Mouse (Mus musculus) heart, adult 2 months (tissue): Measurements from ENCODE around the gene Dcbld2. TPM values are rescaled to one million over a fixed set of nuclear protein-coding genes. Genes with fewer than 3 reads are reported as not detected.
"Not testable (repeated sequence)": the region's sequence is repeated elsewhere in the genome, so short reads cannot be mapped to it uniquely, and the experiment has no call there.

Experiments
- DNase-seq, 2 experiments: peaks; one replicate each; pipeline ENCODE4 v3.0.0; 2021
- H3K27ac ChIP-seq: fragments of 200-600 bp; 2 replicates; pipeline ENCODE4 v1.8.1; 2022
- H3K27me3 ChIP-seq: fragments of 200-500 bp; 2 replicates; pipeline ENCODE4 v1.6.1; 2012; ENCODE audit warnings: mild to moderate bottlenecking, low read length, inconsistent platforms, mixed read lengths; ENCODE audit not compliant: control insufficient read depth, insufficient read depth
- H3K36me3 ChIP-seq: fragments of 200-500 bp; 2 replicates; pipeline ENCODE4 v1.6.1; 2012; ENCODE audit warnings: low read length, inconsistent platforms; ENCODE audit not compliant: control insufficient read depth, insufficient read depth
- H3K4me1 ChIP-seq: fragments of 200-500 bp; 2 replicates; pipeline ENCODE4 v1.6.1; 2011; ENCODE audit warnings: low read length; ENCODE audit not compliant: control insufficient read depth, insufficient read depth
- H3K4me3 ChIP-seq: fragments of 200-600 bp; 2 replicates; pipeline ENCODE4 v1.8.1; 2022
- H3K79me2 ChIP-seq: fragments of 200-500 bp; replicated peaks from 2 replicates; pipeline ENCODE4 v1.6.1; 2012; ENCODE audit warnings: mild to moderate bottlenecking, inconsistent platforms, low read length, moderate library complexity, mixed read lengths; ENCODE audit not compliant: control insufficient read depth, insufficient read depth
- H3K9ac ChIP-seq: fragments of 200-500 bp; 2 replicates; pipeline ENCODE4 v1.6.1; 2012; ENCODE audit warnings: low read depth, mild to moderate bottlenecking, control low read depth, inconsistent platforms, low read length, mixed read lengths
- CTCF ChIP-seq: fragments of 200-600 bp; IDR thresholded peaks from 2 replicates; pipeline ENCODE4 v1.8.1; 2022; ENCODE audit warnings: antibody characterized with exemption, mild to moderate bottlenecking, moderate library complexity
- EP300 ChIP-seq: fragments of 200-500 bp; IDR thresholded peaks from 2 replicates; pipeline ENCODE4 v1.6.1; 2011; ENCODE audit warnings: low read depth, low read length, control low read depth; ENCODE audit not compliant: insufficient read depth
- POLR2A ChIP-seq: fragments of 200-500 bp; IDR thresholded peaks from 2 replicates; pipeline ENCODE4 v1.6.1; 2011; ENCODE audit warnings: mild to moderate bottlenecking, low read depth, low read length, control low read depth; ENCODE audit not compliant: insufficient read depth
- WGBS: fragments of 180-500 bp; shearing (Covaris S2); methylation state at CpG from one replicate; pipeline ENCODE4 v1.1.7; 2018; 5-methylcytosine and 5-hydroxymethylcytosine counted together
- intact Hi-C: fragments of 180-260 bp; cut with DNase I; formaldehyde crosslinking; loops from one replicate; pipeline ENCODE4 v1.15.1; 2025
- polyA plus RNA-seq: library from polyadenylated mRNA; depleted of rRNA; stranded (reverse); fragments of >200 nt; gene quantifications from 2 replicates; pipeline ENCODE4 v1.2.3, GENCODE M21; 2012
- total RNA-seq, 2 experiments: library from RNA; stranded (reverse); gene quantifications; 2 replicates each; pipeline ENCODE4 v1.2.3; 2021

Gene Dcbld2
- total and polyA plus RNA-seq, 3 experiments, result 9.0 to 16.8 (median 14.0) TPM

DNA sequence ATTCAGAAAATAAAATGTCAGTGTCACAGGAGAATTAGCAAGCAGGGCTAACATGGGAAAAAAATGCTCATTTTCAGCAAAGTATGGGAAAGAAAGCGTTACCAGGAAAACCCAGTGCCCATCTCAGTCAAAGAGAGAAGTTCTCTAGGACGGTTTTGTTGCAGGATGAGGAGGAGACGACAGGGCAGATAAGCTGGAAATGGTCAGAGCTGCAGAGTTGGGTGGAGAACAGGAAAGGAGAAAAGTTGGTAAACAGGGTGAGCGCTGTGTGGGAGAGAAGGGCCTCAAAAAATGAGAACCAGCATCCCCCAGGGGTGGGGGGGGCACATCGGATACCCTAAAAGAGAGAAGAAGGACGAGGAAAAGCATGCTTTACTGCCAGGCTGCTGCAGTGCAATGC lies 48.7 kb downstream of the Dcbld2 start:
- Histone ChIP-seq H3K4me3 (no peak overlapping the region), H3K27ac (no peak overlapping the region), H3K9ac (no peak overlapping the region), H3K27me3 (no peaks in the 10 kb centered on the region), H3K4me1 (peaks cover 7% of the 10 kb centered on the region), H3K36me3 (no peaks in the 10 kb centered on the region; the same call in 1 of the 2 replicates), H3K79me2 (no peaks in the 10 kb centered on the region)
- no peak for DNase-seq
- no peak for TF ChIP-seq CTCF
- no peak for TF ChIP-seq POLR2A
- TF ChIP-seq EP300, result no peak
- intact Hi-C loops, result loop anchor here (5.0 to 10.0 kb wide), 3 partner anchors 205 to 822 kb away; partner anchors contain the start of gene Cldnd1
- WGBS, result 52% methylated on average over 6 of the region's 6 CpGs

DNA sequence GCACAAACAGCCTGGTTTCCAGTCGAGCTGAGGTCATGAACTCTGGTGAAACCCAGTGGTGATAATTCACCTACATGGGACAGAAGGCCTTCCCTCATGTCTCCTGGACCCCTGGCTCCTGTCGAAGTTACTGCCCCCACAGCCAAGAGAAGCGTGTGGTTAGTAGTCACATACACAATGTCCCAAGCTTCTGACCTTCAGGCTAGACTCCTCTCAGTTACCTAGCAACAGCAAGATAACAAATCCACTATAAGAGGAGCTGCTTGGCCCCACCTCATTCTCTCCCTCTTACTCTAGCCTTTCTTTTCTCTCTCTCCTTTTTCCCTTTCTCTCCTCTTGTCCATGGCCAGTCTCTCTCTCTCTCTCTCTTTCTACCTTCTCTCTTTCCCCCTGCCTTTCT lies 51.7 kb downstream of the Dcbld2 start:
- DNase-seq, H3K4me1 ChIP-seq, H3K27me3 ChIP-seq, H3K4me3 ChIP-seq, H3K36me3 ChIP-seq, H3K79me2 ChIP-seq, H3K9ac ChIP-seq: not testable (repeated sequence)
- intact Hi-C loops, result loop anchor here (5.0 to 10.0 kb wide), 5 partner anchors 37 to 825 kb away; partner anchors contain the start of genes Cldnd1 and St3gal6
- H3K27ac ChIP-seq, result peak overlapping the region; percentile 47
- 19% methylated on average over 3 of the region's 3 CpGs for WGBS

DNA sequence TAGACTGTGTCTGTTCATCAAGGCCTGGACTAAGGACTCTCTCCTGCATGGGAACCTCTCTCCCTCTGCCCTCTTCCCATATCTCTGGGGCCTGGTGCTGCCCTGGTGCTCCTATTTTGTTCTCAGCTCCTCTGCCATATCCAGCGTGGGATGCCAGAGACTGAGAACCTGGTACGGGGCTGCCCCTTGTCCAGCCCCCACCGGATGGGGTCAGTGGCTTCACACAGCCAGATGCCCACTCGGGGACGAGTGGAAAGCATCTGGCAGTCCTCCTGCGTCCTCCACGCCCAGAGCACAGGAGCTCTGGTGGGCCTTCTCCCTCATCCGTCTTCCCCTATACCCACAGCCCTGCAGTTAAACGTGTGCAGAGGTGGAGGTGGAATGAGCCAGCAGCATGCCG lies 52.1 kb downstream of the Dcbld2 start:
- Histone ChIP-seq H3K4me1 (peaks cover 3% of the 10 kb centered on the region), H3K27me3 (no peaks in the 10 kb centered on the region), H3K36me3 (no peaks in the 10 kb centered on the region; the same call in 1 of the 2 replicates), H3K27ac (peak overlapping the region; percentile 47), H3K9ac (no peak overlapping the region), H3K4me3 (no peak overlapping the region), H3K79me2 (no peaks in the 10 kb centered on the region)
- TF ChIP-seq EP300 (no peak), POLR2A (no peak), CTCF (no peak)
- DNase-seq, result no peak
- WGBS, result 64% methylated on average over 10 of the region's 10 CpGs
- intact Hi-C loops, result loop anchor here (5.0 kb wide), 2 partner anchors 37 to 62 kb away; partner anchors contain the start of gene St3gal6

DNA sequence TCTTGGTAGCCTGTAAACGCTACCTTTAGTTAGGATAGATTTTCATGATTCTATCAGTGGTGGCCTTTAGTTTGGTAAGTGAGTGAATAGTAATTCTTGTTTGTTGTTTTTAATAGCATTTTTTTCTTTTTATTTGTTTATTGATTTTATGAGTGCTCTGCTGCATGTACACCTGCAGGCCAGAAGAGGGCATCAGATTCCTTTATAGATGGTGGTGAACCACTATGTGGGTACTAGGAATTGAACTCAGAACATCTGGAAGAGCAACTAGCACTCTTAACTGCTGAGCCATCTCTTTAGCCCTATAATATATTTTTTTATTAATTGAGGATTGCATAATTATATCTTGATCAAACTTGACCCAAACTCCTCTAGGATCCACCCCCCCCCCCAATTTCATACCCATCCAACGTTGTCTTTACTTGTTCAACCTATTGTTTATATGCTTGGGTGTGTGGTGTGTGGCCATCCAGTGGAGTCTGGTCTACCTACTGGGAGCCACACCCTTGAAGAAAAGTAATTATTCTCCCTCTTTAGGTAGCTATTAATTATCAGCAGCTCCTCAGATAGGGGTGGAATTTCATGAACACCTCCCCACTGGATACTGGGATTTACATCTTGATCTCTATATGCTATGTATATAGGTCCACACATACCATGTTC lies 53.7 kb downstream of the Dcbld2 start:
- TF ChIP-seq POLR2A (no peak), CTCF (peak; percentile 82)
- H3K27ac ChIP-seq, result no peak overlapping the region
- H3K27me3 ChIP-seq, result no peaks in the 10 kb centered on the region
- intact Hi-C loops, result loop anchor here (5.0 kb wide), 2 partner anchors 35 to 60 kb away; partner anchors contain the start of gene St3gal6
- no peak overlapping the region for H3K4me3 ChIP-seq
- 84% methylated on average over 2 of the region's 2 CpGs for WGBS
- H3K4me1 ChIP-seq, result peaks cover 3% of the 10 kb centered on the region
- no peak overlapping the region for H3K9ac ChIP-seq
- no peaks in the 10 kb centered on the region for H3K79me2 ChIP-seq
- no peak for DNase-seq
- no peaks in the 10 kb centered on the region for H3K36me3 ChIP-seq

DNA sequence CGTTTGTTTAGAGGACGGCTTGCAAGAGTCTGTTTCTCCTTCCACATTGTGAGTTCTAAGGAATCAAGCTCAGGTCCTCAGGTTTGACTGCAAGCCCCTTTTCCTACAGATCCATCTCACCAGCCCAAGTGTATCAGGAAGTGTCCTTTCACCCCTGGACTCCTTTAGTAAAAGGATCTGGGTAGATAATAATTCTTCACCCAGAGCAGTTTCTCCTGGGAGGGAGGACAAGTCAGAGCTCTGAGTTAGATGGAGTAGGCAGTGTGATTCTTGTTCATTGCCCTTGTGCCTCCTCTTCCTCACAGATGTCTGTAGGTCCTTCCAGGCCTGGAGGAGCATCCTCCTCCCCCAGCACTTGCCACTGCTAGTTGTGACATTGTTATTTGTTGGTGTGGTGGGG lies 54.3 kb downstream of the Dcbld2 start:
- Histone ChIP-seq H3K27me3 (no peaks in the 10 kb centered on the region), H3K36me3 (no peaks in the 10 kb centered on the region), H3K79me2 (no peaks in the 10 kb centered on the region), H3K27ac (no peak overlapping the region), H3K4me1 (peaks cover 3% of the 10 kb centered on the region), H3K4me3 (no peak overlapping the region), H3K9ac (no peak overlapping the region)
- no peak for DNase-seq
- TF ChIP-seq POLR2A (no peak), CTCF (no peak), EP300 (no peak)
- 92% methylated on average over 2 of the region's 2 CpGs for WGBS
- intact Hi-C loops, result loop anchor here (5.0 kb wide), 2 partner anchors 35 to 60 kb away; partner anchors contain the start of gene St3gal6

DNA sequence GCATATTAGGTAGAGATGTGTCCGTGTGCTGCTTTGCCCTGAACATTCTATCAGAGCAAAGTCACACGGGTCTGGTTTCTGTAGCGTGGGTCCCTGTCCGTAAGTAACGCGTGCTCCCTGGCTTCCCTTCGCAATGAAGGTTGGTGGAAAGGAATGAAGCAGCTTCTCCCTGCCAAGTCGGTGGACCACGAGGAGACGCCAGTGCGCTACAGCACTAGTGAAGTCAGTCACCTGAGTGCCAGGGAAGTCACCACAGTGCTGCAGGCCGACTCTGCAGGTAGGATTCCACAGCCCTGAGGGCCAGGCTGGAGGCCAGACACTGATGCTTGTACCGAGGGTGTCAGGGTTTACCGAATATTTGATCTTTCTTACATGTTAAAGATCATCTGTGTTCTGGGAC lies 55.8 kb downstream of the Dcbld2 start:
- no peak for DNase-seq
- H3K27ac ChIP-seq, result no peak overlapping the region
- H3K9ac ChIP-seq, result no peak overlapping the region
- H3K27me3 ChIP-seq, result no peaks in the 10 kb centered on the region
- H3K4me1 ChIP-seq, result peaks cover 3% of the 10 kb centered on the region
- 83% methylated on average over 14 of the region's 14 CpGs for WGBS
- intact Hi-C loops, result loop anchor here (5.0 kb wide), 2 partner anchors 33 to 58 kb away; partner anchors contain the start of gene St3gal6
- no peaks in the 10 kb centered on the region for H3K36me3 ChIP-seq
- no peaks in the 10 kb centered on the region for H3K79me2 ChIP-seq
- TF ChIP-seq CTCF (no peak), EP300 (no peak), POLR2A (no peak)
- no peak overlapping the region for H3K4me3 ChIP-seq
